Mouse (Mus musculus) heart, postnatal 0 days (tissue): ENCODE data around the gene Plcl2.

ENCODE experiments used
- CTCF ChIP-seq: IDR thresholded peaks from 2 replicates; pipeline ENCODE4 v1.5.1; 2016; ENCODE audit warnings: antibody characterized with exemption, control low read depth, low read depth
- EP300 ChIP-seq: IDR thresholded peaks from 2 replicates; pipeline ENCODE4 v1.6.1; 2016; ENCODE audit warnings: antibody characterized with exemption, low read depth

DNA sequence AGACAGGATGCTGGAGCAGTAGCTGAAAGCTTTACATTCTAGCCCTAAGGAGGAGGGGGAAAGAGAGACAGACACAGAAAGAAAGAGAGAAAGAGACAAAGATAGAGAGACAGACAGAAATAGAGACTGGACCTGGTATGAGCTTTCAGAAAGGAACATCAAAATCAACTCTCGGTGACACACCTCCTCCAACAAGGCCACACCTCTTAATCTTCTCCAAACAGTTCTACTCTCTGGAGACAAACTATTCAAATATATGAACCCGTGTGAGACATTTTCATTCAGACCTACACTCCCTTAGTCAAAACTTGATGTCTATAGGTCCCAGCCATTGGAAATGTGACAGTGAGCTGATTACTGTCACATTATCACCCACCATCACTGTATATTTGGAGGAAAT lies 41.8 kb upstream of the Plcl2 start:
- TF ChIP-seq EP300, result no peak
- TF ChIP-seq CTCF, result no peak
